10 mouse cellular contexts compared by ENCODE assay signal in the genomic region with DNA sequence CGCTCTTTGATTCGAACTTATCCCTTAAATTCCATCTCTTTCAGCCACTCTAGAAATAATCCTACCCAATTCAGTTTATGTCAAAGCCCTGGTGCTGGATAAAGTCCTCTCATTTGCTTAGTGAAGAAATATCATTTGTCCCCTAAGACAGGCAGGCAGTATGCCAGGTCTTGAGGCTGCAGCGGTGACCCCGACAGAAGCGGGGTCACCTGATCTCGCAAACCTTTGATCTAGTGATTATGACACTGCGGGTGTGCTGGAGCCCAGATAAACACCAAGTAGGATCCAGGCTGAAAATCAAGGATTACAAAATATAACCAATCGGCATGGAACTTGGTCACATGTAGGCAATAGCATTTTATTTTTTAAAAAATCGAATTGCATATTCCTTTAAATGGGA. TPM values are rescaled to one million over a fixed set of nuclear protein-coding genes. Genes with fewer than 3 reads are reported as not detected.
DNase-seq lines count a peak whose midpoint lies in the region; ATAC-seq lines count a peak whose summit lies in the region.
"Had no signal": no experiment of that assay in that cellular context is flagged by ENCODE, and none has a peak within 500 bp of the region (broad histone marks: within the 10 kb centered on the region; RNA-seq: fewer than 3 reads in every experiment).

No protein-coding gene starts in this region.

- H3K9me3 ChIP-seq in heart, embryonic 11.5 days (replicated peaks; ENCODE audit: control insufficient read depth, low read length): no peaks in the 10 kb centered on the region
- H3K9me3 ChIP-seq in intestine, embryonic 15.5 days: no peaks in the 10 kb centered on the region
- H3K9me3 ChIP-seq in limb, embryonic 15.5 days: no peaks in the 10 kb centered on the region

- DNase-seq in heart, postnatal 4 days: no peak
- peak; percentile 43 to 59 for DNase-seq in adrenal gland, postnatal 36 days
- no peak for DNase-seq in left cerebral cortex, adult 18-20 months (ENCODE audit: low spot score in 2 of 2)
- no peak for DNase-seq in layer of hippocampus, postnatal 36 days
- DNase-seq in left cerebral cortex, postnatal 4 days: no peak

- peak overlapping the region; percentile 61 for H3K4me2 ChIP-seq in heart, embryonic 11.5 days
- H3K4me2 ChIP-seq in intestine, embryonic 15.5 days (replicated peaks): no peak overlapping the region; the same call in 1 of the 2 replicates
- H3K4me2 ChIP-seq in limb, embryonic 15.5 days: 0 out of 2 replicates have a peak overlapping the region, but pooled peaks have one; percentile 44

- H3K27ac ChIP-seq in heart, embryonic 11.5 days (ENCODE audit: low read depth, low read length): no peak overlapping the region
- H3K27ac ChIP-seq in intestine, embryonic 15.5 days: 0 out of 2 replicates have a peak overlapping the region, but pooled peaks have one; percentile 70
- no peak overlapping the region for H3K27ac ChIP-seq in limb, embryonic 15.5 days
- H3K27ac ChIP-seq: liver, embryonic 14.5 days had no signal

- H3K4me3 ChIP-seq in heart, embryonic 11.5 days (ENCODE audit: low read depth, low read length): no peak overlapping the region
- H3K4me3 ChIP-seq in intestine, embryonic 15.5 days (replicated peaks): no peak overlapping the region
- no peak overlapping the region for H3K4me3 ChIP-seq in limb, embryonic 15.5 days

- H3K9ac ChIP-seq in heart, embryonic 11.5 days (ENCODE audit: low read depth, low read length): no peak overlapping the region
- no peak overlapping the region for H3K9ac ChIP-seq in intestine, embryonic 15.5 days
- H3K9ac ChIP-seq in limb, embryonic 15.5 days: no peak overlapping the region
- H3K9ac ChIP-seq: liver, embryonic 14.5 days had no signal

- H3K36me3 ChIP-seq in heart, embryonic 11.5 days (ENCODE audit: control insufficient read depth, insufficient read depth, low read length): no peaks in the 10 kb centered on the region
- H3K36me3 ChIP-seq in intestine, embryonic 15.5 days: no peaks in the 10 kb centered on the region
- H3K36me3 ChIP-seq in limb, embryonic 15.5 days: no peaks in the 10 kb centered on the region

- 0 out of 2 replicates have a peak, but pooled peaks cover 3% of the 10 kb centered on the region for H3K4me1 ChIP-seq in heart, embryonic 11.5 days (ENCODE audit: control insufficient read depth, insufficient read depth, low read length)
- 0 out of 2 replicates have a peak, but pooled peaks cover 10% of the 10 kb centered on the region for H3K4me1 ChIP-seq in intestine, embryonic 15.5 days (replicated peaks)
- H3K4me1 ChIP-seq in limb, embryonic 15.5 days: peaks cover 14% of the 10 kb centered on the region

- no peaks in the 10 kb centered on the region; the same call in 1 of the 2 replicates for H3K27me3 ChIP-seq in heart, embryonic 11.5 days (ENCODE audit: control insufficient read depth, insufficient read depth, low read length)
- H3K27me3 ChIP-seq in intestine, embryonic 15.5 days (replicated peaks): no peaks in the 10 kb centered on the region
- H3K27me3 ChIP-seq in limb, embryonic 15.5 days: peaks cover 6% of the 10 kb centered on the region; the same call in 1 of the 2 replicates

- intact Hi-C loops in left cerebral cortex, postnatal 4 days (cut with DNase I): no loop called here

- ATAC-seq in heart, embryonic 11.5 days (replicated peaks; ENCODE audit: insufficient number of reproducible peaks, low FRiP score, low TSS enrichment): no peak
- ATAC-seq in intestine, embryonic 15.5 days: peak; percentile 69
- ATAC-seq in limb, embryonic 15.5 days (ENCODE audit: insufficient number of reproducible peaks, low FRiP score, low TSS enrichment, low read depth): no peak
- ATAC-seq: CD4-positive, CD25-positive, alpha-beta regulatory T cell, adult 4 months had no signal

- WGBS in heart, embryonic 11.5 days (ENCODE audit: insufficient replicate concordance): 13% methylated on average over 9 of the region's 9 CpGs
- 18% methylated on average over 9 of the region's 9 CpGs for WGBS in intestine, embryonic 15.5 days
- WGBS in limb, embryonic 15.5 days: 15% methylated on average over 9 of the region's 9 CpGs

RNA-seq across cellular contexts. Expression of a gene that starts 46.6 kb away (rescaled TPM):
- 17.3 and 19.0 TPM in 2 replicates for polyA plus RNA-seq in heart, embryonic 11.5 days (2014; fragmentation: Nextera tagmentation; extraction: Ambion mirVana)
- total RNA-seq in heart, postnatal 4 days (2021): 10 to 100 TPM; 34.4 to 35.9 TPM
- total RNA-seq in adrenal gland, postnatal 36 days (2021): 10 to 100 TPM; 67.3 to 74.6 TPM
- 25.0 and 25.5 TPM in 2 replicates for polyA plus RNA-seq in intestine, embryonic 15.5 days (2015; fragmentation: Nextera tagmentation; extraction: Ambion mirVana)
- 20.1 and 24.1 TPM in 2 replicates for polyA plus RNA-seq in limb, embryonic 15.5 days (2015; fragmentation: Nextera tagmentation; extraction: Ambion mirVana)
- total RNA-seq in left cerebral cortex, adult 18-20 months (2021): 10 to 100 TPM; 51.3 to 51.7 TPM
- total RNA-seq in layer of hippocampus, postnatal 36 days (2021): 10 to 100 TPM; 47.2 to 51.1 TPM
- total RNA-seq in left cerebral cortex, postnatal 4 days (2021): 10 to 100 TPM; 42.9 to 50.5 TPM

Comparison
In these comparisons a context has a peak if more than half of its experiments do, and no peak if none do; other contexts are left out.
1. DNase-seq: peak in adrenal gland, postnatal 36 days (2 of 2); none in heart, postnatal 4 days (single experiment), left cerebral cortex, adult 18-20 months (0 of 2), layer of hippocampus, postnatal 36 days (0 of 2) and left cerebral cortex, postnatal 4 days (single experiment).